Mouse (Mus musculus) testis, adult 2 months (tissue): ENCODE data around the gene Gm20388. TPM values are rescaled to one million over a fixed set of nuclear protein-coding genes. Genes with fewer than 3 reads are reported as not detected.

Source experiments
- H3K27ac ChIP-seq: fragments of 200-500 bp; 2 replicates; pipeline ENCODE4 v1.5.1; 2012; ENCODE audit warnings: low read depth, low read length; ENCODE audit not compliant: control insufficient read depth, insufficient read depth
- H3K27me3 ChIP-seq: fragments of 200-500 bp; 2 replicates; pipeline ENCODE4 v1.6.1; 2012; ENCODE audit warnings: mild to moderate bottlenecking, low read length, moderate library complexity; ENCODE audit not compliant: control insufficient read depth, insufficient read depth
- H3K36me3 ChIP-seq: fragments of 200-500 bp; 2 replicates; pipeline ENCODE4 v1.6.1; 2012; ENCODE audit warnings: mild to moderate bottlenecking, low read length; ENCODE audit not compliant: control insufficient read depth, insufficient read depth
- H3K4me1 ChIP-seq: fragments of 200-500 bp; 2 replicates; pipeline ENCODE4 v1.6.1; 2012; ENCODE audit warnings: low read length; ENCODE audit not compliant: control insufficient read depth, insufficient read depth
- H3K4me3 ChIP-seq: fragments of 200-500 bp; 2 replicates; pipeline ENCODE4 v1.5.1; 2012; ENCODE audit warnings: low read depth, mild to moderate bottlenecking, low read length, moderate library complexity, mixed read lengths; ENCODE audit not compliant: control insufficient read depth
- CTCF ChIP-seq: fragments of 200-500 bp; IDR thresholded peaks from 2 replicates; pipeline ENCODE4 v1.5.1; 2012; ENCODE audit warnings: low read depth, mild to moderate bottlenecking, inconsistent platforms, low read length, moderate library complexity; ENCODE audit not compliant: control insufficient read depth, insufficient read depth, insufficient replicate concordance
- POLR2A ChIP-seq: fragments of 200-500 bp; IDR thresholded peaks from 2 replicates; pipeline ENCODE4 v1.6.1; 2012; ENCODE audit warnings: low read depth, mild to moderate bottlenecking, inconsistent platforms, low read length, moderate library complexity; ENCODE audit not compliant: control insufficient read depth
- polyA plus RNA-seq: library from polyadenylated mRNA; depleted of rRNA; stranded (reverse); fragments of >200 nt; gene quantifications from 2 replicates; pipeline ENCODE4 v1.2.3, GENCODE M21; 2012

Gene Gm20388
- polyA plus RNA-seq, 1 experiment: 5.6 TPM

GRCm38 (mm10) chr8:120371725-120372457 is 461.2 kb downstream of the Gm20388 start:
- Histone ChIP-seq H3K27me3 (no peaks in the 10 kb centered on the region), H3K27ac (no peak overlapping the region), H3K36me3 (no peaks in the 10 kb centered on the region), H3K4me1 (peaks cover 8% of the 10 kb centered on the region), H3K4me3 (no peak overlapping the region)
- no peak for TF ChIP-seq POLR2A
- no peak for TF ChIP-seq CTCF

- H3K27me3 ChIP-seq: no peaks in the 10 kb centered on the region
- H3K36me3 ChIP-seq: no peaks in the 10 kb centered on the region
- H3K4me3 ChIP-seq: no peak overlapping the region
- no peak overlapping the region for H3K27ac ChIP-seq
- TF ChIP-seq CTCF: no peak
- no peak for TF ChIP-seq POLR2A
- H3K4me1 ChIP-seq: peaks cover 8% of the 10 kb centered on the region
Observed at GRCm38 (mm10) chr8:120372684-120373083, 462.0 kb downstream of the Gm20388 start.

- Histone ChIP-seq H3K27me3 (no peaks in the 10 kb centered on the region), H3K36me3 (no peaks in the 10 kb centered on the region), H3K4me3 (no peak overlapping the region), H3K27ac (no peak overlapping the region), H3K4me1 (peaks cover 8% of the 10 kb centered on the region)
- TF ChIP-seq CTCF: no peak
- no peak for TF ChIP-seq POLR2A
Observed at GRCm38 (mm10) chr8:120373621-120374020, 463.0 kb downstream of the Gm20388 start.

DNA sequence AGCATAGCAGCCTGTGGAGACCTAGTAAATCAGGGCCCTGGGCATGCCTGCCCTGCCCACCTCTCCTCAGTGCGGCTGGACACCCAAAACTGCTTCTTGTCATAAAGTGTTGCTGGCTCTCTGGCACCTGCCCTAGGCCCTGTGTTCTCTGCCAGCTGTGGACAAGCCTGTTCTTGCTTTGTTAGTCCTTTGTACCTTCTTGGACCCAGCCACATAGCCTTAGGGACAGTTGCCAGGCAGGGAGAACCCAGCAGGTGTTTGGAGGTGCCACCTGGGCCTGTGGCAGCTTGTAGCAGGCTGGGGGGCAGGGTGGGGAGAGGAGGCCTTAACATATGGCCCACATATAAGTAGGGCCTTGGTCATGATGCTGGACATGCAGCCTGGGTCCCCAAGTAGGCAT is 463.4 kb downstream of the Gm20388 start:
- Histone ChIP-seq H3K27me3 (no peaks in the 10 kb centered on the region), H3K4me3 (no peak overlapping the region), H3K36me3 (no peaks in the 10 kb centered on the region), H3K27ac (no peak overlapping the region), H3K4me1 (peaks cover 4% of the 10 kb centered on the region)
- no peak for TF ChIP-seq CTCF
- no peak for TF ChIP-seq POLR2A

DNA sequence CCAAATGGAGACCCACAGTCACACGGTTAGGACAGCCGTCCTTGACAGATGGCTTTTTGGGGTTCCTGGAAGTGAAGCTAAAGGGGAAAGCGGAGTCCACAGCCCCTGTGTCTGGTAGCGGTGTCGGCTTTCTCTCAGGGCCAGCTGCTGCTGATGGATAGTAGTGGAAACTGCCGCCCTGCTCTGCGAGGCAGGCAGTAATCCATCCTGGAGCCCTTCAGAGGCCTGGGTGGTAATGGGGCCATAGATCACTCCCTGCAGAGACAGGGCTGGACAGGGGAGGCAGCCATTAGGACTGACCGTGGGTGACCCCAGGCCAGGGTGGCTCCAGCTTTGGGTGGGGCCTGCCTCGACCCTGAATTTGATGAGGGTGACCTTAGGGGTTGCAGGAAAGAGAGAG is 463.9 kb downstream of the Gm20388 start:
- TF ChIP-seq POLR2A: no peak
- TF ChIP-seq CTCF: no peak
- Histone ChIP-seq H3K27ac (no peak overlapping the region), H3K27me3 (no peaks in the 10 kb centered on the region), H3K4me3 (no peak overlapping the region), H3K4me1 (peaks cover under 1% of the 10 kb centered on the region; the same call in 1 of the 2 replicates), H3K36me3 (no peaks in the 10 kb centered on the region)

DNA sequence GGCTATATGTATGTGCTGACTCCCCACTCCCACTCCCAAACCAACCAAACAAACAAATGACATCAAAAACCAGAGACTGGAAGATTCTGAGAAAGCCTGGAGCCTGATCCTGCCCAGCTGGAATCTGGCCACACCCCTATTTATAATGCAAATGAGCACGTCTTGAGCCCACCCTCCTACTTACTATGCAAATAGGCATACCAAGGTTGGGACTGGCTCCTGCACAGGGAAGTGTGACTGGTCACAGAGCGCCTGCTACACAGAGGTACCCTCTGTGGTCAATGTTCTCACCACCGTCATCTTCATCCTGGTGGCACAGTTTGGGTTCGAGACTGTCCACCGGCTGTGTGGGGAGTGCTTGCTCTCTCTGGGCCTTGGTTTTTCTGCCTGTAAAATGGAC is 464.5 kb downstream of the Gm20388 start:
- Histone ChIP-seq H3K27ac (no peak overlapping the region), H3K4me1 (no peaks in the 10 kb centered on the region; the same call in 1 of the 2 replicates), H3K27me3 (no peaks in the 10 kb centered on the region), H3K4me3 (no peak overlapping the region), H3K36me3 (no peaks in the 10 kb centered on the region)
- no peak for TF ChIP-seq POLR2A
- no peak for TF ChIP-seq CTCF

DNA sequence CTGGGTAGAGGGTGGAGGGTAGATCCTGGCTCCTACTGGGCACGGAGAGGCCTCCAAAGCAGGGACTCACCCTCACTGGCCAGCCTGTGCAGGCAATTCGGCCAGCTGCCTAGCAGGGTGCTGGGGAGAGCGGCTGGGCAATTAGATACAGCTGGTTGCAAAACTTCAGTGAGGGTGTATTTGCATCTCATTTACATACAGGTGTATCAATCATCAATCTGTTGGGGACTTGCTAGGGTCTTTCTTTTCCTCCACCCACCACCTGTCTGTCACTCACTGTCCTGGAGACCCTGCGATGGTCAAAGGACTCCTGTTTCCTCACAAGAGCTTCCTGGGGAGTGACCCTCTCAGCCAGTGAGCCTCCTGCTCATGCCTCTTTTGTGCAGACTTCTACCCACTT is 465.6 kb downstream of the Gm20388 start:
- TF ChIP-seq CTCF: no peak
- TF ChIP-seq POLR2A: no peak
- Histone ChIP-seq H3K36me3 (no peaks in the 10 kb centered on the region), H3K4me1 (no peaks in the 10 kb centered on the region; the same call in 1 of the 2 replicates), H3K27ac (no peak overlapping the region), H3K27me3 (no peaks in the 10 kb centered on the region), H3K4me3 (no peak overlapping the region)
